Mouse (Mus musculus) ovary, postnatal 36 days (tissue): ENCODE measurements around the gene Pik3cg.

ENCODE experiments used
- DNase-seq: peaks from one replicate; pipeline ENCODE4 v3.0.0; 2022; ENCODE audit warnings: low spot score, mixed read lengths

The Pik3cg gene

GRCm38 (mm10) chr12:32201070-32201585 is 7.3 kb downstream of the Pik3cg start:
- DNase-seq = no peak

GRCm38 (mm10) chr12:32200387-32201069 is 7.9 kb downstream of the Pik3cg start:
- no peak for DNase-seq

- DNase-seq = no peak
Measured at GRCm38 (mm10) chr12:32199422-32199821, 9.0 kb downstream of the Pik3cg start.

- no peak for DNase-seq
Measured at GRCm38 (mm10) chr12:32198025-32198424, 10.4 kb downstream of the Pik3cg start.

GRCm38 (mm10) chr12:32195000-32195399 is 13.5 kb downstream of the Pik3cg start:
- DNase-seq = no peak

- no peak for DNase-seq
Measured at GRCm38 (mm10) chr12:32194358-32194757, 14.1 kb downstream of the Pik3cg start.

- no peak for DNase-seq
Measured at GRCm38 (mm10) chr12:32190927-32191326, 17.5 kb downstream of the Pik3cg start.

GRCm38 (mm10) chr12:32187668-32188236 is 20.7 kb downstream of the Pik3cg start:
- no peak for DNase-seq

- no peak for DNase-seq
Measured at GRCm38 (mm10) chr12:32186627-32187255, 21.7 kb downstream of the Pik3cg start.

- DNase-seq = no peak
Measured at GRCm38 (mm10) chr12:32184874-32185273, 23.6 kb downstream of the Pik3cg start.

GRCm38 (mm10) chr12:32183584-32183983 is 24.9 kb downstream of the Pik3cg start:
- no peak for DNase-seq

GRCm38 (mm10) chr12:32182632-32183419 is 25.6 kb downstream of the Pik3cg start:
- no peak for DNase-seq

- DNase-seq = no peak
Measured at GRCm38 (mm10) chr12:32181885-32182284, 26.6 kb downstream of the Pik3cg start.

- DNase-seq = no peak
Measured at GRCm38 (mm10) chr12:32174437-32174836, 34.0 kb downstream of the Pik3cg start.

- no peak for DNase-seq
Measured at GRCm38 (mm10) chr12:32172826-32173225, 35.6 kb downstream of the Pik3cg start.

GRCm38 (mm10) chr12:32169164-32169563 is 39.3 kb downstream of the Pik3cg start:
- DNase-seq = no peak

GRCm38 (mm10) chr12:32168751-32169150 is 39.7 kb downstream of the Pik3cg start:
- no peak for DNase-seq

GRCm38 (mm10) chr12:32163706-32164105 is 44.8 kb downstream of the Pik3cg start:
- no peak for DNase-seq

- DNase-seq = no peak
Measured at GRCm38 (mm10) chr12:32158757-32159156, 49.7 kb downstream of the Pik3cg start.

GRCm38 (mm10) chr12:32146606-32147005 is 61.9 kb downstream of the Pik3cg start:
- no peak for DNase-seq

GRCm38 (mm10) chr12:32145651-32146050 is 62.8 kb downstream of the Pik3cg start:
- DNase-seq = no peak

GRCm38 (mm10) chr12:32144513-32144912 is 63.9 kb downstream of the Pik3cg start:
- peak; percentile 81 for DNase-seq
